Mouse (Mus musculus): ENCODE data around the gene Sympk. TPM values are rescaled to one million over a fixed set of nuclear protein-coding genes. Genes with fewer than 3 reads are reported as not detected.
A peak's percentile ranks its signal among the peaks of the same experiment; 100 is the strongest.

Sympk gene
- polyA plus RNA-seq, 1 experiment from 2014 or later = 22.7 TPM

- Histone ChIP-seq H3K4me1 (ENCODE audit: control insufficient read depth, insufficient read depth, low read length) (peaks cover 19% of the 10 kb centered on the region), H3K9ac (ENCODE audit: low read length) (peak within 1 kb of the TSS; percentile 73), H3K4me2 (ENCODE audit: low read length) (peak within 1 kb of the TSS; percentile 98), H3K27ac (ENCODE audit: low read depth, low read length) (peak within 1 kb of the TSS; percentile 84), H3K9me3 (replicated peaks; ENCODE audit: control insufficient read depth, low read length) (no peaks in the 10 kb centered on the region), H3K4me3 (ENCODE audit: low read depth, low read length) (peak within 1 kb of the TSS; percentile 56), H3K27me3 (replicated peaks; ENCODE audit: control insufficient read depth, insufficient read depth, low read length) (no peaks in the 10 kb centered on the region), H3K36me3 (ENCODE audit: control insufficient read depth, insufficient read depth, low read length) (peaks cover 24% of the 10 kb centered on the region)
- ATAC-seq = peak; percentile 11
- DNase-seq (ENCODE audit: low spot score) = no peak
- 2% methylated on average over 23 of the region's 36 CpGs for WGBS
Observed at GRCm38 (mm10) chr7:19094471-19094825, 70.3 kb downstream of the Sympk start, which contains the start of gene Six5. Six5 (plus strand) TSS chr7:19094594.

GRCm38 (mm10) chr7:19094826-19095750 is 70.9 kb downstream of the Sympk start:
- Histone ChIP-seq H3K9me3 (replicated peaks; ENCODE audit: control insufficient read depth, low read length) (no peaks in the 10 kb centered on the region), H3K27ac (ENCODE audit: low read depth, low read length) (peak overlapping the region; percentile 84), H3K36me3 (ENCODE audit: control insufficient read depth, insufficient read depth, low read length) (peaks cover 18% of the 10 kb centered on the region), H3K4me3 (ENCODE audit: low read depth, low read length) (peak overlapping the region; percentile 56), H3K4me2 (ENCODE audit: low read length) (peak overlapping the region; percentile 98), H3K4me1 (ENCODE audit: control insufficient read depth, insufficient read depth, low read length) (peaks cover 19% of the 10 kb centered on the region), H3K27me3 (replicated peaks; ENCODE audit: control insufficient read depth, insufficient read depth, low read length) (no peaks in the 10 kb centered on the region), H3K9ac (ENCODE audit: low read length) (peak overlapping the region; percentile 73)
- DNase-seq (ENCODE audit: low spot score) (peak; percentile 55), ATAC-seq (no peak)
- under 1% methylated on average over 83 of the region's 87 CpGs for WGBS

- ATAC-seq = no peak
- Histone ChIP-seq H3K27ac (ENCODE audit: low read depth, low read length) (peak overlapping the region; percentile 84; the same call in 1 of the 2 replicates), H3K9ac (ENCODE audit: low read length) (peak overlapping the region; percentile 73), H3K36me3 (ENCODE audit: control insufficient read depth, insufficient read depth, low read length) (peaks cover 11% of the 10 kb centered on the region), H3K27me3 (replicated peaks; ENCODE audit: control insufficient read depth, insufficient read depth, low read length) (no peaks in the 10 kb centered on the region), H3K4me2 (ENCODE audit: low read length) (peak overlapping the region; percentile 98), H3K9me3 (replicated peaks; ENCODE audit: control insufficient read depth, low read length) (no peaks in the 10 kb centered on the region), H3K4me3 (ENCODE audit: low read depth, low read length) (peak overlapping the region; percentile 56), H3K4me1 (ENCODE audit: control insufficient read depth, insufficient read depth, low read length) (peaks cover 19% of the 10 kb centered on the region)
- 0% methylated on average over 19 of the region's 19 CpGs for WGBS
- peak; percentile 63 for DNase-seq (ENCODE audit: low spot score)
Observed at GRCm38 (mm10) chr7:19095751-19096110, 71.6 kb downstream of the Sympk start.

GRCm38 (mm10) chr7:19096421-19096976 is 72.3 kb downstream of the Sympk start:
- 57% methylated on average over 5 of the region's 5 CpGs for WGBS
- Histone ChIP-seq H3K4me1 (ENCODE audit: control insufficient read depth, insufficient read depth, low read length) (peaks cover 19% of the 10 kb centered on the region), H3K4me2 (ENCODE audit: low read length) (peak overlapping the region; percentile 98), H3K4me3 (ENCODE audit: low read depth, low read length) (peak overlapping the region; percentile 56), H3K27ac (ENCODE audit: low read depth, low read length) (no peak overlapping the region), H3K9me3 (replicated peaks; ENCODE audit: control insufficient read depth, low read length) (no peaks in the 10 kb centered on the region), H3K9ac (ENCODE audit: low read length) (peak overlapping the region; percentile 73; the same call in 1 of the 2 replicates), H3K36me3 (ENCODE audit: control insufficient read depth, insufficient read depth, low read length) (peaks cover 5% of the 10 kb centered on the region), H3K27me3 (replicated peaks; ENCODE audit: control insufficient read depth, insufficient read depth, low read length) (no peaks in the 10 kb centered on the region)
- ATAC-seq (no peak), DNase-seq (ENCODE audit: low spot score) (no peak)

- peaks cover 19% of the 10 kb centered on the region for H3K4me1 ChIP-seq (ENCODE audit: control insufficient read depth, insufficient read depth, low read length)
- no peak overlapping the region for H3K4me3 ChIP-seq (ENCODE audit: low read depth, low read length)
- no peak overlapping the region for H3K9ac ChIP-seq (ENCODE audit: low read length)
- no peak overlapping the region for H3K27ac ChIP-seq (ENCODE audit: low read depth, low read length)
- WGBS = 67% methylated on average over 2 of the region's 2 CpGs
- no peaks in the 10 kb centered on the region; the same call in 1 of the 2 replicates for H3K36me3 ChIP-seq (ENCODE audit: control insufficient read depth, insufficient read depth, low read length)
- H3K4me2 ChIP-seq (ENCODE audit: low read length) = no peak overlapping the region
- ATAC-seq (no peak), DNase-seq (ENCODE audit: low spot score) (no peak)
- H3K9me3 ChIP-seq (replicated peaks; ENCODE audit: control insufficient read depth, low read length) = no peaks in the 10 kb centered on the region
- no peaks in the 10 kb centered on the region for H3K27me3 ChIP-seq (replicated peaks; ENCODE audit: control insufficient read depth, insufficient read depth, low read length)
Observed at GRCm38 (mm10) chr7:19097217-19097616, 73.0 kb downstream of the Sympk start.

- ATAC-seq = no peak
- no peak overlapping the region for H3K9ac ChIP-seq (ENCODE audit: low read length)
Observed at GRCm38 (mm10) chr7:19097863-19098262, 73.7 kb downstream of the Sympk start.

GRCm38 (mm10) chr7:19098811-19099210 is 74.6 kb downstream of the Sympk start:
- 68% methylated on average over 7 of the region's 7 CpGs for WGBS
- DNase-seq (ENCODE audit: low spot score) (no peak), ATAC-seq (no peak)
- no peak overlapping the region for H3K27ac ChIP-seq (ENCODE audit: low read depth, low read length)
- no peak overlapping the region for H3K9ac ChIP-seq (ENCODE audit: low read length)
- no peaks in the 10 kb centered on the region for H3K9me3 ChIP-seq (replicated peaks; ENCODE audit: control insufficient read depth, low read length)
- no peaks in the 10 kb centered on the region for H3K36me3 ChIP-seq (ENCODE audit: control insufficient read depth, insufficient read depth, low read length)
- peaks cover 9% of the 10 kb centered on the region; the same call in 1 of the 2 replicates for H3K4me1 ChIP-seq (ENCODE audit: control insufficient read depth, insufficient read depth, low read length)
- H3K27me3 ChIP-seq (replicated peaks; ENCODE audit: control insufficient read depth, insufficient read depth, low read length) = no peaks in the 10 kb centered on the region
- H3K4me2 ChIP-seq (ENCODE audit: low read length) = no peak overlapping the region
- H3K4me3 ChIP-seq (ENCODE audit: low read depth, low read length) = no peak overlapping the region

More at GRCm38 (mm10) chr7:19097863-19098262, 73.7 kb downstream of the Sympk start:
- no peaks in the 10 kb centered on the region for H3K27me3 ChIP-seq (replicated peaks; ENCODE audit: control insufficient read depth, insufficient read depth, low read length)
- H3K4me1 ChIP-seq (ENCODE audit: control insufficient read depth, insufficient read depth, low read length) = peaks cover 17% of the 10 kb centered on the region
- no peak overlapping the region for H3K4me2 ChIP-seq (ENCODE audit: low read length)
- H3K36me3 ChIP-seq (ENCODE audit: control insufficient read depth, insufficient read depth, low read length) = no peaks in the 10 kb centered on the region
- H3K27ac ChIP-seq (ENCODE audit: low read depth, low read length) = no peak overlapping the region
- H3K9me3 ChIP-seq (replicated peaks; ENCODE audit: control insufficient read depth, low read length) = no peaks in the 10 kb centered on the region
- no peak overlapping the region for H3K4me3 ChIP-seq (ENCODE audit: low read depth, low read length)
- DNase-seq (ENCODE audit: low spot score) = no peak

GRCm38 (mm10) chr7:19100290-19100689 is 76.1 kb downstream of the Sympk start:
- 100% methylated on average over 1 of the region's 1 CpGs for WGBS
- Histone ChIP-seq H3K27me3 (replicated peaks; ENCODE audit: control insufficient read depth, insufficient read depth, low read length) (no peaks in the 10 kb centered on the region), H3K4me3 (ENCODE audit: low read depth, low read length) (no peak overlapping the region), H3K27ac (ENCODE audit: low read depth, low read length) (no peak overlapping the region), H3K4me1 (ENCODE audit: control insufficient read depth, insufficient read depth, low read length) (peaks cover 9% of the 10 kb centered on the region; the same call in 1 of the 2 replicates), H3K9ac (ENCODE audit: low read length) (no peak overlapping the region), H3K4me2 (ENCODE audit: low read length) (no peak overlapping the region), H3K9me3 (replicated peaks; ENCODE audit: control insufficient read depth, low read length) (no peaks in the 10 kb centered on the region), H3K36me3 (ENCODE audit: control insufficient read depth, insufficient read depth, low read length) (no peaks in the 10 kb centered on the region)
- DNase-seq (ENCODE audit: low spot score) (no peak), ATAC-seq (no peak)

GRCm38 (mm10) chr7:19103741-19104140 is 79.6 kb downstream of the Sympk start:
- Histone ChIP-seq H3K9me3 (replicated peaks; ENCODE audit: control insufficient read depth, low read length) (no peaks in the 10 kb centered on the region), H3K4me3 (ENCODE audit: low read depth, low read length) (no peak overlapping the region), H3K4me2 (ENCODE audit: low read length) (no peak overlapping the region), H3K36me3 (ENCODE audit: control insufficient read depth, insufficient read depth, low read length) (no peaks in the 10 kb centered on the region), H3K9ac (ENCODE audit: low read length) (no peak overlapping the region), H3K27ac (ENCODE audit: low read depth, low read length) (no peak overlapping the region), H3K4me1 (ENCODE audit: control insufficient read depth, insufficient read depth, low read length) (no peaks in the 10 kb centered on the region), H3K27me3 (replicated peaks; ENCODE audit: control insufficient read depth, insufficient read depth, low read length) (no peaks in the 10 kb centered on the region)
- ATAC-seq = no peak
- DNase-seq (ENCODE audit: low spot score) = no peak
